Mouse (Mus musculus) hindbrain, postnatal 0 days (tissue): ENCODE measurements around the gene Gpr55. TPM values are rescaled to one million over a fixed set of nuclear protein-coding genes. Genes with fewer than 3 reads are reported as not detected.

Experiments
- ATAC-seq: fragments of 200-750 bp; cut with Nextera tagmentation; 2 replicates; pipeline ENCODE4 v1.8.0; 2017; ENCODE audit warnings: mild to moderate bottlenecking, moderate TSS enrichment, moderate library complexity
- DNase-seq: peaks from one replicate; pipeline ENCODE4 v3.0.0-alpha.2; 2015; ENCODE audit warnings: low spot score
- H3K27ac ChIP-seq: fragments of 300-500 bp; sonication (generic); 2 replicates; pipeline ENCODE4 v1.5.1; 2014; ENCODE audit warnings: mild to moderate bottlenecking
- H3K27me3 ChIP-seq: fragments of 300-500 bp; sonication (generic); 2 replicates; pipeline ENCODE4 v1.6.1; 2014; ENCODE audit warnings: low read length, mixed read lengths; ENCODE audit not compliant: insufficient read depth
- H3K36me3 ChIP-seq: fragments of 300-500 bp; sonication (generic); 2 replicates; pipeline ENCODE4 v1.6.1; 2014; ENCODE audit warnings: low read length, mixed read lengths; ENCODE audit not compliant: insufficient read depth
- H3K4me1 ChIP-seq: fragments of 300-500 bp; sonication (generic); 2 replicates; pipeline ENCODE4 v1.6.1; 2014; ENCODE audit warnings: antibody characterized with exemption, low read length, mixed read lengths; ENCODE audit not compliant: insufficient read depth
- H3K4me2 ChIP-seq: fragments of 300-500 bp; sonication (generic); 2 replicates; pipeline ENCODE4 v1.6.1; 2014; ENCODE audit warnings: low read depth, mild to moderate bottlenecking, low read length, moderate library complexity, mixed read lengths
- H3K4me3 ChIP-seq: fragments of 300-500 bp; sonication (generic); 2 replicates; pipeline ENCODE4 v1.5.1; 2014; ENCODE audit warnings: low read length
- H3K9ac ChIP-seq: fragments of 300-500 bp; sonication (generic); replicated peaks from 2 replicates; pipeline ENCODE4 v1.6.1; 2014; ENCODE audit warnings: mild to moderate bottlenecking, low read length, moderate library complexity, mixed read lengths
- H3K9me3 ChIP-seq: fragments of 300-500 bp; sonication (generic); 2 replicates; pipeline ENCODE4 v1.6.1; 2016; ENCODE audit warnings: low read length, mixed read lengths
- CTCF ChIP-seq: IDR thresholded peaks from 2 replicates; pipeline ENCODE4 v1.5.1; 2016; ENCODE audit warnings: antibody characterized with exemption, control low read depth, low read depth
- WGBS: fragments of 180-500 bp; shearing (Covaris S2); extraction: QIAGEN DNeasy Blood & Tissue Kit; methylation state at CpG from one replicate; pipeline ENCODE4 v1.1.7; 2014; 5-methylcytosine and 5-hydroxymethylcytosine counted together
- polyA plus RNA-seq: library from polyadenylated mRNA; unstranded; fragments of >200 nt; fragmentation: Nextera tagmentation; extraction: Ambion mirVana; gene quantifications from 2 replicates; pipeline ENCODE4 v1.2.1, GENCODE M21; 2015
- total RNA-seq: library from RNA; depleted of rRNA; stranded (reverse); fragments of >200 nt; gene quantifications from 2 replicates; pipeline ENCODE4 v1.2.3, GENCODE M21; 2014

Gene Gpr55
- total and polyA plus RNA-seq, 2 experiments from 2014 or later, result 0.14 to 0.21 TPM

- H3K4me1 ChIP-seq, result no peaks in the 10 kb centered on the region
- H3K27ac ChIP-seq, result peak overlapping the region; percentile 7; the same call in 1 of the 2 replicates
- no peak overlapping the region for H3K4me2 ChIP-seq
- DNase-seq (no peak), ATAC-seq (no peak; the same call in 1 of the 2 replicates)
- no peak overlapping the region for H3K9ac ChIP-seq
- TF ChIP-seq CTCF, result no peak
- no peak overlapping the region for H3K4me3 ChIP-seq
- no peaks in the 10 kb centered on the region for H3K27me3 ChIP-seq
- WGBS, result 62% methylated on average over 13 of the region's 13 CpGs
- H3K9me3 ChIP-seq, result no peaks in the 10 kb centered on the region
- H3K36me3 ChIP-seq, result peaks cover 43% of the 10 kb centered on the region
These were observed 51.8 kb downstream of the Gpr55 start for GRCm38 (mm10) chr1:85908754-85909590.

- ATAC-seq, result no peak
- no peak for TF ChIP-seq CTCF
- H3K9ac ChIP-seq, result no peak overlapping the region
- 92% methylated on average over 12 of the region's 12 CpGs for WGBS
- no peak overlapping the region for H3K4me3 ChIP-seq
- H3K36me3 ChIP-seq, result peaks cover 53% of the 10 kb centered on the region
- H3K4me1 ChIP-seq, result peaks cover 11% of the 10 kb centered on the region; the same call in 1 of the 2 replicates
- DNase-seq, result no peak
- H3K27me3 ChIP-seq, result no peaks in the 10 kb centered on the region
- no peaks in the 10 kb centered on the region for H3K9me3 ChIP-seq
- no peak overlapping the region for H3K4me2 ChIP-seq
- no peak overlapping the region for H3K27ac ChIP-seq
These were observed 53.9 kb downstream of the Gpr55 start for GRCm38 (mm10) chr1:85906892-85907291.

- Histone ChIP-seq H3K27me3 (no peaks in the 10 kb centered on the region), H3K36me3 (peaks cover 40% of the 10 kb centered on the region), H3K9me3 (no peaks in the 10 kb centered on the region), H3K4me2 (no peak overlapping the region), H3K4me3 (no peak overlapping the region), H3K27ac (peak overlapping the region; percentile 37; the same call in 1 of the 2 replicates), H3K9ac (no peak overlapping the region), H3K4me1 (peaks cover 56% of the 10 kb centered on the region)
- TF ChIP-seq CTCF, result no peak
- 19% methylated on average over 7 of the region's 7 CpGs for WGBS
- ATAC-seq, result peak; percentile 79
- DNase-seq, result peak; percentile 88
These were observed 58.7 kb downstream of the Gpr55 start for GRCm38 (mm10) chr1:85902108-85902561.

- Histone ChIP-seq H3K36me3 (peaks cover 34% of the 10 kb centered on the region), H3K4me1 (peaks cover 62% of the 10 kb centered on the region)
- ATAC-seq, result peak; percentile 44
These were observed 59.2 kb downstream of the Gpr55 start for GRCm38 (mm10) chr1:85901516-85902107.

GRCm38 (mm10) chr1:85900521-85901333, 60.1 kb downstream of the Gpr55 start:
- Histone ChIP-seq H3K36me3 (peaks cover 26% of the 10 kb centered on the region), H3K9me3 (no peaks in the 10 kb centered on the region), H3K4me3 (no peak overlapping the region), H3K27me3 (no peaks in the 10 kb centered on the region), H3K4me2 (no peak overlapping the region), H3K4me1 (peaks cover 70% of the 10 kb centered on the region), H3K27ac (peak overlapping the region; percentile 8; the same call in 1 of the 2 replicates), H3K9ac (no peak overlapping the region)
- no peak for ATAC-seq
- WGBS, result 55% methylated on average over 7 of the region's 7 CpGs
- TF ChIP-seq CTCF, result no peak
- no peak for DNase-seq

More at GRCm38 (mm10) chr1:85901516-85902107, 59.2 kb downstream of the Gpr55 start:
- no peak overlapping the region for H3K9ac ChIP-seq
- TF ChIP-seq CTCF, result no peak
- no peak overlapping the region for H3K4me2 ChIP-seq
- H3K4me3 ChIP-seq, result no peak overlapping the region
- WGBS, result 49% methylated on average over 3 of the region's 3 CpGs
- no peaks in the 10 kb centered on the region for H3K9me3 ChIP-seq
- H3K27me3 ChIP-seq, result no peaks in the 10 kb centered on the region
- H3K27ac ChIP-seq, result 0 out of 2 replicates have a peak overlapping the region, but pooled peaks have one; percentile 3
- DNase-seq, result no peak

GRCm38 (mm10) chr1:85899388-85899761, 61.4 kb downstream of the Gpr55 start:
- Histone ChIP-seq H3K27me3 (no peaks in the 10 kb centered on the region), H3K9me3 (no peaks in the 10 kb centered on the region), H3K9ac (0 out of 2 replicates have a peak overlapping the region, but pooled peaks have one; percentile 46), H3K4me3 (no peak overlapping the region), H3K4me1 (peaks cover 70% of the 10 kb centered on the region), H3K36me3 (peaks cover 13% of the 10 kb centered on the region; the same call in 1 of the 2 replicates), H3K4me2 (peak overlapping the region; percentile 91), H3K27ac (peak overlapping the region; percentile 86; the same call in 1 of the 2 replicates)
- DNase-seq (peak; percentile 46), ATAC-seq (no peak)
- TF ChIP-seq CTCF, result peak; percentile 41
